Mouse (Mus musculus): ENCODE measurements around the gene Tbrg4.

DNA sequence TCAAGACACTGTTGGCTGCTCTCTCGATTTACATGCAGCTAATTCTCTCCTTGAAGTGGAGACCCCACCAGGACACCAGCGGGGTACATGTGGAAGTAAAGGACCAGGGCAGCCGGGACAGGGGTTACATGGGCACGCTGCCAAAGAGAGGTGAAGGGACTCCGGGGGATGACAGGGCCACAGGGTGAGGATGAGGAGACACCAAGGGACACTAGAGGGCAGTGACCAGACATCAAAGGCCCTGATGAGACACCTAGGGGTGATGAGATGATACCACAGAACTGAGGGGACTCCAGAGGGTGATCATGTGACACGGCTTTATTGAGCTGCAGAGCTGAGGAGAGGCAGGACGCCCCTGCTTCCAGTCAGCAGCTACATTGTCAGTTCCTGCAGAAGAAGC lies 28.3 kb downstream of the Tbrg4 start:
- no peak for TF ChIP-seq CTCF (conservative IDR thresholded peaks at IDR 0.05; ENCODE audit: insufficient read depth, insufficient read length, low read depth, low read length)
- no peak for TF ChIP-seq POLR2A (IDR thresholded peaks at IDR 0.05; ENCODE audit: low read depth, low read length)
